Mouse (Mus musculus): ENCODE measurements at regions not wholly inside any gene's neighbourhood (a gene's known extent, or its start where the extent isn't known, plus 50 kb on each side); places are given as distances from the start of the nearest gene placed in this dataset.

GRCm38 (mm10) chr9:78985184-78985864, 370.0 kb downstream of the Cd109 start:
- Histone ChIP-seq H3K9ac (ENCODE audit: low read depth, low read length) (no peak overlapping the region), H3K27ac (no peak overlapping the region), H3K79me2 (replicated peaks; ENCODE audit: control insufficient read depth, insufficient read depth, low read length) (no peaks in the 10 kb centered on the region), H3K36me3 (ENCODE audit: control insufficient read depth, insufficient read depth, low read length) (no peaks in the 10 kb centered on the region), H3K4me1 (ENCODE audit: control insufficient read depth, insufficient read depth, low read length) (no peaks in the 10 kb centered on the region), H3K27me3 (ENCODE audit: control insufficient read depth, insufficient read depth, low read length) (no peaks in the 10 kb centered on the region), H3K4me3 (no peak overlapping the region)
- intact Hi-C loops (cut with DNase I), result no loop called here
- WGBS, result 86% methylated on average over 5 of the region's 5 CpGs
- TF ChIP-seq EP300 (IDR thresholded peaks at IDR 0.05; ENCODE audit: insufficient read depth, low read depth, low read length) (no peak), CTCF (IDR thresholded peaks at IDR 0.05) (no peak), POLR2A (IDR thresholded peaks at IDR 0.05; ENCODE audit: insufficient read depth, low read depth, low read length) (no peak)
- DNase-seq, result no peak

- no peak for TF ChIP-seq EP300 (IDR thresholded peaks at IDR 0.05; ENCODE audit: insufficient read depth, low read depth, low read length)
- TF ChIP-seq CTCF (IDR thresholded peaks at IDR 0.05), result no peak
- no peak for TF ChIP-seq POLR2A (IDR thresholded peaks at IDR 0.05; ENCODE audit: insufficient read depth, low read depth, low read length)
- DNase-seq, result no peak
- no peaks in the 10 kb centered on the region for H3K4me1 ChIP-seq (ENCODE audit: control insufficient read depth, insufficient read depth, low read length)
- no peak overlapping the region for H3K9ac ChIP-seq (ENCODE audit: low read depth, low read length)
- H3K79me2 ChIP-seq (replicated peaks; ENCODE audit: control insufficient read depth, insufficient read depth, low read length), result no peaks in the 10 kb centered on the region
- no peaks in the 10 kb centered on the region for H3K27me3 ChIP-seq (ENCODE audit: control insufficient read depth, insufficient read depth, low read length)
- intact Hi-C loops (cut with DNase I), result no loop called here
- H3K4me3 ChIP-seq, result no peak overlapping the region
- H3K36me3 ChIP-seq (ENCODE audit: control insufficient read depth, insufficient read depth, low read length), result no peaks in the 10 kb centered on the region
- H3K27ac ChIP-seq, result no peak overlapping the region
- WGBS, result 72% methylated on average over 4 of the region's 4 CpGs
Measured at GRCm38 (mm10) chr9:78991310-78991709, 376.0 kb downstream of the Cd109 start.

GRCm38 (mm10) chr9:79001081-79001480, 385.7 kb downstream of the Cd109 start:
- Histone ChIP-seq H3K4me1 (ENCODE audit: control insufficient read depth, insufficient read depth, low read length) (no peaks in the 10 kb centered on the region), H3K79me2 (replicated peaks; ENCODE audit: control insufficient read depth, insufficient read depth, low read length) (no peaks in the 10 kb centered on the region), H3K27me3 (ENCODE audit: control insufficient read depth, insufficient read depth, low read length) (no peaks in the 10 kb centered on the region), H3K9ac (ENCODE audit: low read depth, low read length) (no peak overlapping the region), H3K4me3 (no peak overlapping the region), H3K36me3 (ENCODE audit: control insufficient read depth, insufficient read depth, low read length) (no peaks in the 10 kb centered on the region), H3K27ac (no peak overlapping the region)
- intact Hi-C loops (cut with DNase I), result no loop called here
- no peak for DNase-seq
- no peak for TF ChIP-seq CTCF (IDR thresholded peaks at IDR 0.05)
- no peak for TF ChIP-seq POLR2A (IDR thresholded peaks at IDR 0.05; ENCODE audit: insufficient read depth, low read depth, low read length)
- no peak for TF ChIP-seq EP300 (IDR thresholded peaks at IDR 0.05; ENCODE audit: insufficient read depth, low read depth, low read length)

GRCm38 (mm10) chr9:79001930-79002329, 386.6 kb downstream of the Cd109 start:
- WGBS, result 44% methylated on average over 1 of the region's 1 CpGs
- TF ChIP-seq EP300 (IDR thresholded peaks at IDR 0.05; ENCODE audit: insufficient read depth, low read depth, low read length) (no peak), CTCF (IDR thresholded peaks at IDR 0.05) (no peak), POLR2A (IDR thresholded peaks at IDR 0.05; ENCODE audit: insufficient read depth, low read depth, low read length) (no peak)
- Histone ChIP-seq H3K4me3 (no peak overlapping the region), H3K4me1 (ENCODE audit: control insufficient read depth, insufficient read depth, low read length) (no peaks in the 10 kb centered on the region), H3K36me3 (ENCODE audit: control insufficient read depth, insufficient read depth, low read length) (no peaks in the 10 kb centered on the region), H3K27ac (no peak overlapping the region), H3K79me2 (replicated peaks; ENCODE audit: control insufficient read depth, insufficient read depth, low read length) (no peaks in the 10 kb centered on the region), H3K9ac (ENCODE audit: low read depth, low read length) (no peak overlapping the region), H3K27me3 (ENCODE audit: control insufficient read depth, insufficient read depth, low read length) (no peaks in the 10 kb centered on the region)
- DNase-seq, result no peak
- intact Hi-C loops (cut with DNase I), result no loop called here

- WGBS, result 76% methylated on average over 3 of the region's 3 CpGs
- intact Hi-C loops (cut with DNase I), result no loop called here
- DNase-seq, result no peak
- Histone ChIP-seq H3K27ac (no peak overlapping the region), H3K79me2 (replicated peaks; ENCODE audit: control insufficient read depth, insufficient read depth, low read length) (no peaks in the 10 kb centered on the region), H3K36me3 (ENCODE audit: control insufficient read depth, insufficient read depth, low read length) (no peaks in the 10 kb centered on the region), H3K4me3 (no peak overlapping the region), H3K9ac (ENCODE audit: low read depth, low read length) (no peak overlapping the region), H3K27me3 (ENCODE audit: control insufficient read depth, insufficient read depth, low read length) (no peaks in the 10 kb centered on the region), H3K4me1 (ENCODE audit: control insufficient read depth, insufficient read depth, low read length) (no peaks in the 10 kb centered on the region)
- no peak for TF ChIP-seq EP300 (IDR thresholded peaks at IDR 0.05; ENCODE audit: insufficient read depth, low read depth, low read length)
- no peak for TF ChIP-seq POLR2A (IDR thresholded peaks at IDR 0.05; ENCODE audit: insufficient read depth, low read depth, low read length)
- TF ChIP-seq CTCF (IDR thresholded peaks at IDR 0.05), result no peak
Measured at GRCm38 (mm10) chr9:79004296-79004980, 389.1 kb downstream of the Cd109 start.

- Histone ChIP-seq H3K27me3 (ENCODE audit: control insufficient read depth, insufficient read depth, low read length) (no peaks in the 10 kb centered on the region), H3K4me1 (ENCODE audit: control insufficient read depth, insufficient read depth, low read length) (no peaks in the 10 kb centered on the region), H3K36me3 (ENCODE audit: control insufficient read depth, insufficient read depth, low read length) (no peaks in the 10 kb centered on the region), H3K9ac (ENCODE audit: low read depth, low read length) (no peak overlapping the region), H3K79me2 (replicated peaks; ENCODE audit: control insufficient read depth, insufficient read depth, low read length) (no peaks in the 10 kb centered on the region), H3K27ac (no peak overlapping the region), H3K4me3 (no peak overlapping the region)
- intact Hi-C loops (cut with DNase I), result no loop called here
- DNase-seq, result no peak
- WGBS, result 95% methylated on average over 2 of the region's 2 CpGs
- TF ChIP-seq POLR2A (IDR thresholded peaks at IDR 0.05; ENCODE audit: insufficient read depth, low read depth, low read length), result no peak
- no peak for TF ChIP-seq CTCF (IDR thresholded peaks at IDR 0.05)
- no peak for TF ChIP-seq EP300 (IDR thresholded peaks at IDR 0.05; ENCODE audit: insufficient read depth, low read depth, low read length)
Measured at GRCm38 (mm10) chr9:79022291-79022690, 406.9 kb downstream of the Cd109 start.

Data from heart, adult 2 months (tissue).